Mouse (Mus musculus): ENCODE data around the gene Bpifa6.

DNA sequence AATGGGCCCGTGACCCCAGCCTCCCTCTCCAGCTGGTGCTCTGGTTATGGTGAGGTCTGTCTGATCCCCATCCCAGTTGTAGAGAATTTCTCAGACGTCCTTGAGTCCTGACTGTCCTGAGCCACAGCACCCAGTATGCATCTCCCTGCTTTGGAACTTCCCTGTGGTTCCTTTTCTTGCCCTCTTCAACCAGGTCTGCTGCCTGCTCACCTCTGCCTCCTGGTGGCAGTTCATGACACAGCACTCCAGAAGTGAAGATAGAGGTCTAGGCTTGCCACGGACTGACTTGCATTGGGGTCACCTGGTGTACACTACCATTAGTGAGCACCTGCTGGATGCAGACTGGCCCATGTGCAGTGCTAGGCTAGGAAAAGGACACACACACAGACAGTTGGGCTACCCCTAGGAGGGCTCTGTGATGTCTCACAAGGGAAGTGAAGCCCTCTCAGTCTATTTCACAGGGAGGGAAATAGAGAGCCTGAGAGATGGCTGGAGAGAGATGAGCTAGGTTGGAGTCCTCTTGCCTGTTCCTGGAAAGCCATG is 44.8 kb upstream of the Bpifa6 start:
- TF ChIP-seq EP300 (IDR thresholded peaks at IDR 0.05; ENCODE audit: low read depth) = no peak
- peak; percentile 91 for TF ChIP-seq CTCF (IDR thresholded peaks at IDR 0.05; ENCODE audit: low read depth)

All from liver, embryonic 14.5 days (tissue).